Mouse (Mus musculus) E14TG2a.4 (cell line): ENCODE measurements at regions not wholly inside any gene's neighbourhood (a gene's known extent, or its start where the extent isn't known, plus 50 kb on each side); places are given as distances from the start of the nearest gene placed in this dataset.

Experiments
- H3K27me3 ChIP-seq: 2 replicates; pipeline ENCODE4 v1.6.1; 2014; ENCODE audit warnings: low read length, control low read depth; ENCODE audit not compliant: insufficient read depth
- H3K36me3 ChIP-seq: 2 replicates; pipeline ENCODE4 v1.6.1; 2014; ENCODE audit warnings: low read length, control low read depth; ENCODE audit not compliant: insufficient read depth
- H3K4me1 ChIP-seq: replicated peaks from 2 replicates; pipeline ENCODE4 v1.6.1; 2014; ENCODE audit warnings: low read depth, low read length, control low read depth
- H3K4me3 ChIP-seq: replicated peaks from 2 replicates; pipeline ENCODE4 v1.5.1; 2014; ENCODE audit warnings: mild to moderate bottlenecking, low read length
- H3K9me3 ChIP-seq: 2 replicates; pipeline ENCODE4 v1.6.1; 2014; ENCODE audit warnings: low read length, control low read depth
- CTCF ChIP-seq: conservative IDR thresholded peaks from 2 replicates; pipeline ENCODE4 v1.5.1; 2014; ENCODE audit warnings: low read length
- NANOG ChIP-seq: IDR thresholded peaks from 2 replicates; pipeline ENCODE4 v1.6.1; 2014; ENCODE audit warnings: borderline replicate concordance, low read length, mixed read lengths
- POU5F1 ChIP-seq: IDR thresholded peaks from 2 replicates; pipeline ENCODE4 v1.6.1; 2014; ENCODE audit warnings: low read length, borderline replicate concordance

DNA sequence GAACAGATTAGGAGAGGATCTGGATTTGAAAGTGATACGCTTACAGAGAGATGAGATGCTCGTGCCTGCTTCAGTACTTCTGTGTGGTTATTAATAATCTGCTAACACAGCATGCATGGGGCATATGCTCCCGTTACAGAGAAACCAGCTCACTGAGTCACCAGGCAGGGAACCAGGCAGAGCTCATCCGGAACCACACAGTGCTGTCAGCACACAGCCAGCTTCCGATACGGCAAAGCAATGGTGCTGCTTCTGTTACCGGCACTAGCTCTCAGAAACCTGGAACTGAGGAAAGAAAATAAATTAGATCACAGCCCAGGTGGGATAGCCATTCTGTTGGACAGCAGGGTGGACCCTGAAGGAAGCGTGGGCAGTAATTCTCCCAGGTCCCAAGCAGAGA lies 216.1 kb upstream of the Sptlc3 start:
- Histone ChIP-seq H3K36me3 (no peaks in the 10 kb centered on the region), H3K4me1 (no peaks in the 10 kb centered on the region), H3K4me3 (no peak overlapping the region), H3K9me3 (no peaks in the 10 kb centered on the region), H3K27me3 (no peaks in the 10 kb centered on the region)
- no peak for TF ChIP-seq POU5F1
- no peak for TF ChIP-seq NANOG
- TF ChIP-seq CTCF, result no peak

- TF ChIP-seq CTCF (no peak), NANOG (no peak), POU5F1 (no peak)
Measured at GRCm38 (mm10) chr2:139281056-139281455, 212.7 kb upstream of the Sptlc3 start.

GRCm38 (mm10) chr2:139284315-139284714 lies 209.4 kb upstream of the Sptlc3 start:
- H3K4me1 ChIP-seq, result no peaks in the 10 kb centered on the region
- H3K27me3 ChIP-seq, result no peaks in the 10 kb centered on the region
- H3K9me3 ChIP-seq, result no peaks in the 10 kb centered on the region
- no peaks in the 10 kb centered on the region for H3K36me3 ChIP-seq
- TF ChIP-seq POU5F1 (no peak), NANOG (no peak), CTCF (no peak)
- no peak overlapping the region for H3K4me3 ChIP-seq

More at GRCm38 (mm10) chr2:139281056-139281455, 212.7 kb upstream of the Sptlc3 start:
- Histone ChIP-seq H3K9me3 (no peaks in the 10 kb centered on the region), H3K4me1 (no peaks in the 10 kb centered on the region), H3K4me3 (no peak overlapping the region), H3K36me3 (no peaks in the 10 kb centered on the region), H3K27me3 (no peaks in the 10 kb centered on the region)

GRCm38 (mm10) chr2:139286446-139286845 lies 207.3 kb upstream of the Sptlc3 start:
- TF ChIP-seq POU5F1, result no peak
- TF ChIP-seq CTCF, result no peak
- no peak for TF ChIP-seq NANOG
- Histone ChIP-seq H3K27me3 (no peaks in the 10 kb centered on the region), H3K9me3 (no peaks in the 10 kb centered on the region), H3K4me3 (no peak overlapping the region), H3K36me3 (no peaks in the 10 kb centered on the region), H3K4me1 (no peaks in the 10 kb centered on the region)

GRCm38 (mm10) chr2:139298541-139299152 lies 195.1 kb upstream of the Sptlc3 start:
- H3K4me1 ChIP-seq, result no peaks in the 10 kb centered on the region
- no peak overlapping the region for H3K4me3 ChIP-seq
- H3K36me3 ChIP-seq, result no peaks in the 10 kb centered on the region
- no peaks in the 10 kb centered on the region for H3K27me3 ChIP-seq
- H3K9me3 ChIP-seq, result no peaks in the 10 kb centered on the region
- no peak for TF ChIP-seq POU5F1
- no peak for TF ChIP-seq NANOG
- TF ChIP-seq CTCF, result no peak

- Histone ChIP-seq H3K36me3 (no peaks in the 10 kb centered on the region), H3K9me3 (0 out of 2 replicates have a peak, but pooled peaks cover 3% of the 10 kb centered on the region), H3K27me3 (no peaks in the 10 kb centered on the region), H3K4me1 (no peaks in the 10 kb centered on the region), H3K4me3 (no peak overlapping the region)
- TF ChIP-seq POU5F1 (no peak), CTCF (no peak), NANOG (no peak)
Measured at GRCm38 (mm10) chr2:139311401-139311812, 182.3 kb upstream of the Sptlc3 start.

GRCm38 (mm10) chr2:139312053-139312452 lies 181.7 kb upstream of the Sptlc3 start:
- H3K9me3 ChIP-seq, result 0 out of 2 replicates have a peak, but pooled peaks cover 3% of the 10 kb centered on the region
- H3K4me1 ChIP-seq, result no peaks in the 10 kb centered on the region
- TF ChIP-seq NANOG (no peak), POU5F1 (no peak), CTCF (no peak)
- H3K4me3 ChIP-seq, result no peak overlapping the region
- no peaks in the 10 kb centered on the region for H3K36me3 ChIP-seq
- H3K27me3 ChIP-seq, result no peaks in the 10 kb centered on the region

DNA sequence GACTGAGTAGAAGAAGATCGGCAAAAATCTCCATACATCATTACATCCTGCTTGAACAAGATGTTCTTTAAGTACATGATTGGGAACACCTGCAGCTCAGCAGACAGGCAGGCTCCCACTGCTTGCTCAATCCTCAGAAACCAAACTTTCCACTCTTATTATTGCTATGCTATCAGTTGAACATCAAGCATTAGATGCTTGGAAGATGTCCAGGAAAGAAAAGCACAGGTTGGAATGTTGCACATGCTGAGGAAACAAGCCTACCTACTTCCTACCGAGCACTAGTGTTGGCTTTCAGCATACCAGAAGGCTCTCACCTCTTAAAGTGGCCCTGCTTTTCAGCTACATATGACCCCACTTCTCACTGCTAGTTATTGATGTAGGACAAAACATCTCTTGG lies 171.2 kb upstream of the Sptlc3 start:
- Histone ChIP-seq H3K4me1 (no peaks in the 10 kb centered on the region), H3K36me3 (no peaks in the 10 kb centered on the region), H3K27me3 (no peaks in the 10 kb centered on the region), H3K4me3 (no peak overlapping the region), H3K9me3 (no peaks in the 10 kb centered on the region)
- TF ChIP-seq POU5F1 (no peak), NANOG (no peak), CTCF (no peak)

DNA sequence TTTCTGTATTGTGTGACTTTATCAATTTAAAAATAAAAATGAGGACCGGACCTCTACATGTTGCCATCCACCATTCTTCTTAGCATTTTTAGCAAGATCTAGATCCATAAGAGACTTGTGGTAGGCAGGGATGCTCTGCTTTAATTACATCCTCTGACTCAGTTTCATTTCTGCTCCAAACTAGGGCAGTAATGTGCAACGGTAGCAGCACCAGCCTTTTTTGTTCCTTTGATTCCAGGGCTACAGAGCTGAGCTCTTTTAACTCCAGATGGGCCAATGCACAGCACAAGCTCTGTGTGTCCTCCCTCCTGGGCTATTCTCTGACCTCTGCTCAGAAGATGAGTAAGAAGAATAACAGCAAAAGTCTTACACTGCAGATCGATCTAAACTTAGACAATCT lies 168.2 kb upstream of the Sptlc3 start:
- H3K9me3 ChIP-seq, result no peaks in the 10 kb centered on the region
- H3K4me1 ChIP-seq, result no peaks in the 10 kb centered on the region
- no peaks in the 10 kb centered on the region for H3K27me3 ChIP-seq
- no peak overlapping the region for H3K4me3 ChIP-seq
- TF ChIP-seq NANOG (no peak), POU5F1 (no peak), CTCF (no peak)
- H3K36me3 ChIP-seq, result no peaks in the 10 kb centered on the region
